Mouse (Mus musculus) cerebellum, postnatal 25 days (tissue): ENCODE results near the gene Zfp553.

Experiments
- DNase-seq, 2 experiments: peaks; one replicate each; pipeline ENCODE4 v3.0.0; 2021; ENCODE audit warnings: mixed read lengths in 2 of 2

The Zfp553 gene

DNA sequence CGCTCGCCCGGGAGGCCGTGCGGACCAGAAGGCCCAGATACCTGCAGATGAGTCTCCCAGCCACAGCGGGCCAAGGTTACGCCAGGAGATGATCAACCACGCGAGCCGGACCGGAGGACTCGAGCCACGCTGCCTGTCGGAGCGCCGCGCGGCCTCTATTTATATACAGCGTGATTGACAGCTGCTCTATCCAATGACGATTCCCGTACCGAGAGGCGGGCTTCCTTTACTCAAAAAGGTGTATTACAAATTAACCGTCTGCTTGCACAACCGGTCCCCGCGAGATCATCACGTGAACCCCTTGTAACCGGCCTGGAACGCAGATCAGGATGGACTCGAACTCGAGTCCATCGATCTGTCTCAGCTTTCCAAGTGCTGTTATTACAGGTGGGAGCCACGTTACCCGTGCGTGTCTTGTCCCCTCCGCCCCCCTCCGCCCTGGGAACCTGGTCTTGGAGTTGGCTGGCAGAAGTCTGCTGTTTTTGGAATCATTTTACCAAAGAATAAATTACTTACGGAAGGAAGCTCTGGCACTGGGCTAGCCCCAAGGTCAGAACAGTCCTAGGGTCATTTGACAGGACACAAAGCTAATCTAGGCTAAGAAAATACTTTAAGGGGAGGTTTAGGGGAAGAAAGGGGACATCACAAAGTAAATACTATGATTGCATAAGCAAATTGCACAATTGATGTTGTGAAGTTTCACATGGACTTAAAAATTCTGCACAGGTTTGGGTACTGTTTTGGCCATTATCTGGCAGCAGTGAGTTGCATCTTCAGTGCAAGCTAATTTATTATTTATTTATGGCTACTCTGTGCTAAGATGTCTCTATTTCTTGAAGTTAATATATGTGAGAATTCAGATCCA, 41.3 kb downstream of the Zfp553 start, which contains the start of gene Sephs2:
Sephs2 (minus strand) TSS at position 131 of the 865 bp plus-strand sequence.
- peak; percentile 97 to 99 for DNase-seq

DNA sequence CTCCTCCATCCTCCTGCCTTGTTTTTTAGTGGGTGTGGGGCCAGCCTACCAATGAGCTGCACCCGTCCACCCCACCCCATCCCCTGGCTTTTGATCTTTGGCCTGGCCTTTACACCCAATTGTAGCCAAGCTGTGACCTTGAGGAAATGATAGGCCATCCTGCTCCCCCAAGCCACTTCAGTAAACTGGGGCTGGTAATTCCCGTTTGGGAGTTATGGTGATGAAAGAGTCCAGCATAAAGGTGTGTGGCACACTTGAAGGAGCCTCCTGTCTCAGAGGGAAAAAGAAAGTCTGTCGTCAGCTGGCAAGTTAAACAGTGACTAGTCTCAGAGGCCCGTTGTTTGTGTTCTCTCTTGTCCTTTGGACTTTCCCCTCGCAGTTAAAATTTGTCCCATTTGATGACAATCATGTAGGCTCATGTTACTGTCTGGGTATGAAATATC, 43.7 kb downstream of the Zfp553 start:
- no peak for DNase-seq

DNA sequence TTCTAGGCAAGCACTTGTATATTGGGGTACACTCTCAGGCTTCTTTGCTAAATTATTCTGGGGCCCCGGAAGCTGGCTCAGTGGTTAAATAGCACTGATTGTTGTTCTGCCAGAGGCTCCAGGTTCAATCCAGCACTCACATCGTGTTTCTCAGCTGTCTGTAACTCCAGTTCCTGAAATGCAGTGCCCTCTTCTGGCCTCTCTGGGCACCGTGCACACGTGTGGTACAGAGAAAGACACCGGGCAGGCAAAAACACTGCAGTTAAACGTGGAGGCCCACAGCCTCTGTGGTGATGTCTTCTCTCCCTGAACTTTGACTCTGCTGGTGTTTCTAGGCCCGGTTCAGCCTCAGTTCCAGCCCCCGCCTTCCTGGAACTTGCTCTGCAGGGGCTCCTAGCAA, 45.5 kb downstream of the Zfp553 start:
- DNase-seq: peak; percentile 23 to 47

DNA sequence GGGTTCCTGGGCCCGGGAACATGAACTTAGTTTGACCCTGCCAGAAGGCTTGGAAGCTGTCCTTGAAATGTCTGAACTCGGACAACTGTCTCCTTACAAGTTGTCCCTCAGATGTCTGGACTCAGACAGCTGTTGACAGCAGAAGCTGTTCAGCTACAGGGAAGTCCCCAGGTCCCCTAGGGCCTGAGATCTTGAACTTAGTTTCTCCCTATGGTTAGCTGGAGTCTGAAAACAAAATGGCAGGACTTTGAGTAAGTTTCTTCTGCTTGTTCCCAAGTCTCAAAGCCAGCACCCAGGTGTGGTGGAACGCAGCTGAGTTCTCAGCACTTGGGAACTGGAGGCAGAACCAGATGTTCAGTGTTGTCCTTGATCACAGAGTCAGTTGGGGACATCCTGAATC, 47.2 kb downstream of the Zfp553 start:
- DNase-seq: no peak

DNA sequence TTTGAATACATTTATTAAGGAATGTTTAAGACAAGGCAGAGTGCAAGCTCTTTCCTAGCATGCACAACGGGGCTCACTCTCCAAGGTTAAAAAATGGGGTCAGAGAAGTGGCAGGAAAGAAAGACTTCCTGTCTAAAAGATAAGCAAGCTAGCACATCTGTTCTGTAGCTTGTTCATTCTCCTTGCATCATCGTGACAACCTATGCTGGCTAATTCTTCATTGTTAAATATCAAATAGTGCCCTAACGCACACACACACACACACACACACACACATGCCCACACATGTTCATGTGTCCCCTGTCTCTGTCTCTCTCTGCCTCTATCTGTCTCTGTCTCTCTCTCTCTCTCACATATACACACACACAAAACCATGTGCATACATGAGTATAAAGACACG, 48.3 kb downstream of the Zfp553 start:
- no peak for DNase-seq

DNA sequence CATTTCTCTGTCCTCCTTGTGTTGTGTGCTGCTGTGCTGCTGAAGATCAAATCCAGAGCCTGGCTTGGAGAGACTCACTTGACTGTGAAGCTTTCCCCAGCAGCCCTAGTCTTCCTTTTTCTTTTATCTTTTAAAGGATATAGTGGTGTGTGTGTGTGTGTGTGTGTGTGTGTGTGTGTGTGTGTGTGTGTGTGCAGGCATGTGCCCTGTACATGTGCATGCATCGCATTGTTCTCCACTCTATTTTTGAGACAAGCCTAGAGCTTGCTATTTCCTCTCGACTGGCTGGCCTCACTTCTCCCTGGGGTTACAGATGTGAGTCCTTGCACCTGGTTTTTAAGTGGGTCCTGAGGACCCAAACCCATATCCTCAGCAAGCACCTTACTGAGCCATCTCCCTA, 49.3 kb downstream of the Zfp553 start:
- DNase-seq: no peak

DNA sequence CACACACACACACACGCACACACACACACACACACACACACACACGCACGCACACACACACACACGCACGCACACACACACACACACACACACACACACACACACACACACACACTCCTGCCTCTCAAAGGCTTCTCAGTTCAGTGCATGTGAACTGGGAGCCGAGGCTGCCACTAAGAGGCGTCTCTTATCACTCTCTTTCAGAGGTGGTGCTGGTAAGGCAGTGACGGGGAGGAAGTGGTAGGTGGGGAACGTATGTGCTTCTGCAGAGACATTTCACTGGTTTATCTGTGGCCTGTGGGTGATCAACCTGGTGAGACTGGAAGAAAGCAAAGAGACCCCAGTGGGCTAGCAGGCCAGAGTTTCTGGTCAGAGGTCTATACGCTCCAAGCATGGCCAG, 52.3 kb downstream of the Zfp553 start:
- no peak for DNase-seq
